Mouse (Mus musculus): ENCODE data around the gene Fignl2. TPM values are rescaled to one million over a fixed set of nuclear protein-coding genes. Genes with fewer than 3 reads are reported as not detected.

The Fignl2 gene
- not detected for polyA plus RNA-seq (2017; shearing (Covaris generic))

GRCm38 (mm10) chr15:101077813-101078730 is at the start of gene Fignl2:
Fignl2 (minus strand) TSS chr15:101078567.

GRCm38 (mm10) chr15:101115511-101116110 is 37.2 kb upstream of the Fignl2 start, which contains the start of gene Ankrd33:
Ankrd33 (plus strand) TSS chr15:101115755.

GRCm38 (mm10) chr15:101047194-101047555 is 31.2 kb downstream of the Fignl2 start, which contains the start of gene Gm47841:
Gm47841 (minus strand) TSS chr15:101047397.

Other genes with a start within 250 kb of the Fignl2 start
- 0.26 TPM for gene Scn8a, start 208.7 kb downstream of the Fignl2 start, polyA plus RNA-seq (2017; shearing (Covaris generic))
- not detected for gene Gm47841, start 31.2 kb downstream of the Fignl2 start, polyA plus RNA-seq (2017; shearing (Covaris generic))
- gene Ankrd33, start 37.2 kb upstream of the Fignl2 start, polyA plus RNA-seq (2017; shearing (Covaris generic)) = not detected
- 5.3 TPM for gene Acvrl1, start 50.0 kb upstream of the Fignl2 start, polyA plus RNA-seq (2017; shearing (Covaris generic))
- 2.4 TPM for gene Acvr1b, start 95.5 kb upstream of the Fignl2 start, polyA plus RNA-seq (2017; shearing (Covaris generic))
- gene Grasp, start 145.6 kb upstream of the Fignl2 start, polyA plus RNA-seq (2017; shearing (Covaris generic)) = 8.4 TPM
- 116 TPM for gene Nr4a1, start 175.7 kb upstream of the Fignl2 start, polyA plus RNA-seq (2017; shearing (Covaris generic))
- gene Atg101, start 205.7 kb upstream of the Fignl2 start, polyA plus RNA-seq (2017; shearing (Covaris generic)) = 63.0 TPM
- not detected for gene 6030408B16Rik, start 214.6 kb upstream of the Fignl2 start, polyA plus RNA-seq (2017; shearing (Covaris generic))